Mouse (Mus musculus): ENCODE measurements around the gene Dync1i2. TPM values are rescaled to one million over a fixed set of nuclear protein-coding genes. Genes with fewer than 3 reads are reported as not detected.

The Dync1i2 gene
- polyA plus RNA-seq, 1 experiment from 2014 or later = 122 TPM

Other genes with a start within 250 kb of the Dync1i2 start
- gene Dcaf17, start 156.4 kb upstream of the Dync1i2 start, polyA plus RNA-seq (2016; fragmentation: Nextera tagmentation; extraction: Ambion mirVana) = 36.3 and 42.4 TPM in 2 replicates
- 20.4 and 24.9 TPM in 2 replicates for gene Mettl8, start 156.1 kb upstream of the Dync1i2 start, polyA plus RNA-seq (2016; fragmentation: Nextera tagmentation; extraction: Ambion mirVana)
- gene Cybrd1, start 93.8 kb upstream of the Dync1i2 start, polyA plus RNA-seq (2016; fragmentation: Nextera tagmentation; extraction: Ambion mirVana) = 0.52 and 0.83 TPM in 2 replicates
- gene Slc25a12, start 156.0 kb downstream of the Dync1i2 start, polyA plus RNA-seq (2016; fragmentation: Nextera tagmentation; extraction: Ambion mirVana) = 33.4 and 38.4 TPM in 2 replicates
- gene Hat1, start 177.3 kb downstream of the Dync1i2 start, polyA plus RNA-seq (2016; fragmentation: Nextera tagmentation; extraction: Ambion mirVana) = 197 and 204 TPM in 2 replicates
- gene Metap1d, start 241.6 kb downstream of the Dync1i2 start, polyA plus RNA-seq (2016; fragmentation: Nextera tagmentation; extraction: Ambion mirVana) = 29.1 and 29.6 TPM in 2 replicates